Mouse (Mus musculus): Measurements from ENCODE around the gene Atp6v0a1. TPM values are rescaled to one million over a fixed set of nuclear protein-coding genes. Genes with fewer than 3 reads are reported as not detected.

Atp6v0a1 gene
- polyA plus RNA-seq, 1 experiment from 2014 or later = 40.3 TPM

DNA sequence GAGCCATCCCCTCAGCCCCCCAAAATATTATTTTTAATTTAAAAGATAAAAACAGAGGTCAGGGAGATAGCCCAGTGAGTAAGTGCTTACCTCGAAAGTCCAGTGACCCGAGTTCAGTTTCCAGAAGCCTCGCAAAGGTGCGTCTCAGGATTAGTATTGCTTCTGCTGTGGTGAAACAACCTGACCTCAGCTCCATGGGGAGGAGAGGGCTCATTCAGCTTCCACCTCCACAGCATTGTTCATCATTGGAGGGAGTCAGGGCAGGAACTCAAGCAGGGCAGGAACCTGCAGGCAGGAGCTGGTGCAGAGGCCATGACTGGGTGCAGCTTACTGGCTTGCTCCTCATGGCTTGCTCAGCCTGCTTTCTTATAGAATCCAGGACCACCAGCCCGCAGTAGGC lies 51.8 kb downstream of the Atp6v0a1 start:
- H3K4me1 ChIP-seq = peaks cover 76% of the 10 kb centered on the region
- WGBS = 85% methylated on average over 5 of the region's 5 CpGs
- ATAC-seq (ENCODE audit: insufficient number of reproducible peaks, low FRiP score, low TSS enrichment, low read depth) = no peak

GRCm38 (mm10) chr11:101062165-101062884 lies 53.1 kb downstream of the Atp6v0a1 start:
- no peak overlapping the region for H3K9ac ChIP-seq
- WGBS = 67% methylated on average over 12 of the region's 12 CpGs

More for the DNA sequence above, 51.8 kb downstream of the Atp6v0a1 start:
- Histone ChIP-seq H3K4me2 (replicated peaks) (no peak overlapping the region), H3K27me3 (no peaks in the 10 kb centered on the region), H3K9ac (no peak overlapping the region), H3K27ac (replicated peaks) (peak overlapping the region; percentile 93), H3K9me3 (replicated peaks) (no peaks in the 10 kb centered on the region), H3K4me3 (replicated peaks) (no peak overlapping the region), H3K36me3 (peaks cover 15% of the 10 kb centered on the region; the same call in 1 of the 2 replicates)

GRCm38 (mm10) chr11:101062971-101063675 lies 53.9 kb downstream of the Atp6v0a1 start:
- ATAC-seq (ENCODE audit: insufficient number of reproducible peaks, low FRiP score, low TSS enrichment, low read depth) = no peak
- Histone ChIP-seq H3K9ac (no peak overlapping the region), H3K4me1 (peaks cover 76% of the 10 kb centered on the region), H3K27me3 (no peaks in the 10 kb centered on the region), H3K9me3 (replicated peaks) (no peaks in the 10 kb centered on the region), H3K36me3 (peaks cover 6% of the 10 kb centered on the region; the same call in 1 of the 2 replicates), H3K4me2 (replicated peaks) (no peak overlapping the region), H3K27ac (replicated peaks) (peak overlapping the region; percentile 93), H3K4me3 (replicated peaks) (no peak overlapping the region)
- 69% methylated on average over 14 of the region's 14 CpGs for WGBS

More at GRCm38 (mm10) chr11:101062165-101062884, 53.1 kb downstream of the Atp6v0a1 start:
- no peak overlapping the region for H3K4me3 ChIP-seq (replicated peaks)
- peak overlapping the region; percentile 93 for H3K27ac ChIP-seq (replicated peaks)
- peaks cover 80% of the 10 kb centered on the region for H3K4me1 ChIP-seq
- no peak for ATAC-seq (ENCODE audit: insufficient number of reproducible peaks, low FRiP score, low TSS enrichment, low read depth)
- no peak overlapping the region for H3K4me2 ChIP-seq (replicated peaks)
- no peaks in the 10 kb centered on the region for H3K9me3 ChIP-seq (replicated peaks)
- peaks cover 9% of the 10 kb centered on the region; the same call in 1 of the 2 replicates for H3K36me3 ChIP-seq
- no peaks in the 10 kb centered on the region for H3K27me3 ChIP-seq

- Histone ChIP-seq H3K27ac (replicated peaks) (peak overlapping the region; percentile 93), H3K4me2 (replicated peaks) (0 out of 2 replicates have a peak overlapping the region, but pooled peaks have one; percentile 10), H3K4me1 (peaks cover 69% of the 10 kb centered on the region), H3K27me3 (no peaks in the 10 kb centered on the region; the same call in 1 of the 2 replicates), H3K9ac (no peak overlapping the region), H3K9me3 (replicated peaks) (no peaks in the 10 kb centered on the region), H3K4me3 (replicated peaks) (no peak overlapping the region), H3K36me3 (peaks cover 6% of the 10 kb centered on the region; the same call in 1 of the 2 replicates)
- peak; percentile 45 for ATAC-seq (ENCODE audit: insufficient number of reproducible peaks, low FRiP score, low TSS enrichment, low read depth)
- 27% methylated on average over 12 of the region's 12 CpGs for WGBS
These were observed 54.5 kb downstream of the Atp6v0a1 start for GRCm38 (mm10) chr11:101063676-101064327.

- Histone ChIP-seq H3K4me1 (peaks cover 67% of the 10 kb centered on the region), H3K27me3 (peaks cover 6% of the 10 kb centered on the region; the same call in 1 of the 2 replicates), H3K9ac (no peak overlapping the region), H3K4me3 (replicated peaks) (no peak overlapping the region), H3K36me3 (peaks cover 6% of the 10 kb centered on the region; the same call in 1 of the 2 replicates), H3K27ac (replicated peaks) (peak overlapping the region; percentile 93), H3K9me3 (replicated peaks) (no peaks in the 10 kb centered on the region), H3K4me2 (replicated peaks) (no peak overlapping the region)
- 67% methylated on average over 4 of the region's 4 CpGs for WGBS
- no peak for ATAC-seq (ENCODE audit: insufficient number of reproducible peaks, low FRiP score, low TSS enrichment, low read depth)
These were observed 55.2 kb downstream of the Atp6v0a1 start for GRCm38 (mm10) chr11:101064462-101064861.

GRCm38 (mm10) chr11:101065002-101065401 lies 55.8 kb downstream of the Atp6v0a1 start:
- Histone ChIP-seq H3K36me3 (peaks cover 6% of the 10 kb centered on the region; the same call in 1 of the 2 replicates), H3K4me1 (peaks cover 62% of the 10 kb centered on the region), H3K4me3 (replicated peaks) (no peak overlapping the region), H3K9me3 (replicated peaks) (no peaks in the 10 kb centered on the region), H3K4me2 (replicated peaks) (no peak overlapping the region), H3K9ac (no peak overlapping the region), H3K27me3 (peaks cover 6% of the 10 kb centered on the region; the same call in 1 of the 2 replicates), H3K27ac (replicated peaks) (no peak overlapping the region)
- ATAC-seq (ENCODE audit: insufficient number of reproducible peaks, low FRiP score, low TSS enrichment, low read depth) = no peak
- WGBS = 93% methylated on average over 9 of the region's 9 CpGs

DNA sequence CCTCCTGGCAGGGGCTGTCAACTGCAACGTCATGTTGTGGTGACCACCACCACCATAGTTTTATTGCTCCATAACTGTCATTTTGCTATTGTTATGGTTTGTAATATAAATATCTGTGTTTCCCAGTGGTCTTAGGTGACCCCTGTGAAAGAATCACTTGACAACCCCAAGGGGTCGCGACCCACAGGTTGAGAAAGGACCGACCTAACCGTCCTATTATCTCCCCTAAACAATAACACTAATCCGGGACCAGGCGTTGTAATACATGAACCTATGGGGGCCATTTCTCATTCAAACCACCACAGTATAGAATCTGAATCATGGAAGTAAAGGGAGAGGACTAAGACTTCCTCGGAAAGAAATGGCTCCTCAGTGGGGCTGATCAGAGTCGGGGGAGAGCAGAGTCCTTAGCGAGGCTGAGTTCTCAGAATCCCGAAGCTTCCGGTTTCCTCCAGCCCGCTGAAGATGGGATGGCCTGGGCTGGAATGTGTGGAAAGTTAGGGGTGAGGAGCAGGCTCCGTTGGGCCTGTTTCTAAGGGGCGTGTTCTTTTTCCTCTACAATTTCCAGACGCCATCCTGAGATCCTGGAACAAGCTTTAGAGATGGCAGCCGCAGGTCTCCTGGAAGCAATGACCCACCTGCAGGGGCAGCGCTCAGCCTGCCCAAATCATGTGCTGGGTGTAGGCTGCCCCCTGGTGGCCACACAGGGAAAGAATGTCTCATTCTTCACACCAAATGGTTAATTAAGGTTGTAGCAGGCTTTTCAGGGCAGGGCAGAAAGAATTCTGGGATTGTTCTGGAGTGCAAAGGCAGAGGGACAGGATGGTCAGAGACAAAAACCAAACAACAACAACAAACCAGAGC lies 57.5 kb downstream of the Atp6v0a1 start:
- Histone ChIP-seq H3K9ac (no peak overlapping the region), H3K4me2 (replicated peaks) (peak overlapping the region; percentile 50), H3K27me3 (peaks cover 6% of the 10 kb centered on the region; the same call in 1 of the 2 replicates), H3K9me3 (replicated peaks) (no peaks in the 10 kb centered on the region), H3K36me3 (peaks cover 6% of the 10 kb centered on the region; the same call in 1 of the 2 replicates), H3K27ac (replicated peaks) (peak overlapping the region; percentile 44; the same call in 1 of the 2 replicates), H3K4me1 (peaks cover 53% of the 10 kb centered on the region), H3K4me3 (replicated peaks) (peak overlapping the region; percentile 25)
- WGBS = 21% methylated on average over 18 of the region's 18 CpGs
- ATAC-seq (ENCODE audit: insufficient number of reproducible peaks, low FRiP score, low TSS enrichment, low read depth) = no peak

- Histone ChIP-seq H3K36me3 (no peaks in the 10 kb centered on the region), H3K27ac (replicated peaks) (no peak within 1 kb of the TSS)
- ATAC-seq (ENCODE audit: insufficient number of reproducible peaks, low FRiP score, low TSS enrichment, low read depth) = peak; percentile 82
These were observed 60.3 kb downstream of the Atp6v0a1 start, which contains the start of gene Naglu for GRCm38 (mm10) chr11:101069391-101070188. Naglu (plus strand) TSS chr11:101070012.

GRCm38 (mm10) chr11:101070189-101070527 lies 60.9 kb downstream of the Atp6v0a1 start:
- H3K4me3 ChIP-seq (replicated peaks) = peak overlapping the region; percentile 74
- no peaks in the 10 kb centered on the region for H3K9me3 ChIP-seq (replicated peaks)
- H3K9ac ChIP-seq = peak overlapping the region; percentile 55
- peak overlapping the region; percentile 96 for H3K4me2 ChIP-seq (replicated peaks)
- no peak overlapping the region for H3K27ac ChIP-seq (replicated peaks)
- peak; percentile 55; the same call in 1 of the 2 replicates for ATAC-seq (ENCODE audit: insufficient number of reproducible peaks, low FRiP score, low TSS enrichment, low read depth)
- H3K27me3 ChIP-seq = peaks cover 6% of the 10 kb centered on the region; the same call in 1 of the 2 replicates
- under 1% methylated on average over 36 of the region's 36 CpGs for WGBS
- no peaks in the 10 kb centered on the region for H3K36me3 ChIP-seq
- H3K4me1 ChIP-seq = peaks cover 25% of the 10 kb centered on the region

More at GRCm38 (mm10) chr11:101069391-101070188, 60.3 kb downstream of the Atp6v0a1 start, which contains the start of gene Naglu:
- no peaks in the 10 kb centered on the region for H3K9me3 ChIP-seq (replicated peaks)
- 4% methylated on average over 35 of the region's 35 CpGs for WGBS
- H3K4me2 ChIP-seq (replicated peaks) = peak within 1 kb of the TSS; percentile 96
- H3K4me3 ChIP-seq (replicated peaks) = peak within 1 kb of the TSS; percentile 74
- peaks cover 6% of the 10 kb centered on the region; the same call in 1 of the 2 replicates for H3K27me3 ChIP-seq
- H3K4me1 ChIP-seq = peaks cover 25% of the 10 kb centered on the region
- H3K9ac ChIP-seq = peak within 1 kb of the TSS; percentile 55

Measured in embryonic facial prominence, embryonic 15.5 days (tissue).